Mouse (Mus musculus): ENCODE measurements around the gene Zfp950. TPM values are rescaled to one million over a fixed set of nuclear protein-coding genes. Genes with fewer than 3 reads are reported as not detected.

Gene Zfp950
- polyA plus RNA-seq, 1 experiment from 2014 or later: 16.8 TPM

Other genes with a start within 250 kb of the Zfp950 start
- gene Gm7102, start 35.5 kb upstream of the Zfp950 start, polyA plus RNA-seq (2016; fragmentation: Nextera tagmentation; extraction: Ambion mirVana): 0.17 TPM in 1 of 2 replicates, not detected in the other
- gene Gm6020, start 43.0 kb upstream of the Zfp950 start, polyA plus RNA-seq (2016; fragmentation: Nextera tagmentation; extraction: Ambion mirVana): not detected in 2 replicates
- gene Csf2ra, start 87.6 kb upstream of the Zfp950 start, polyA plus RNA-seq (2016; fragmentation: Nextera tagmentation; extraction: Ambion mirVana): 14.2 and 15.9 TPM in 2 replicates
- gene Gm21060, start 156.2 kb upstream of the Zfp950 start, polyA plus RNA-seq (2016; fragmentation: Nextera tagmentation; extraction: Ambion mirVana): not detected in 2 replicates

Measured in liver, embryonic 12.5 days (tissue).